Mouse (Mus musculus) embryo, embryonic 11 days (tissue): ENCODE data around the gene Jmy.

Experiments
- DNase-seq: peaks from one replicate; pipeline ENCODE4 v3.0.0-alpha.2; 2015

Gene Jmy

GRCm38 (mm10) chr13:93453275-93453674 lies 46.3 kb downstream of the Jmy start:
- no peak for DNase-seq

GRCm38 (mm10) chr13:93440167-93440566 lies 59.4 kb downstream of the Jmy start:
- no peak for DNase-seq

GRCm38 (mm10) chr13:93429205-93429604 lies 70.4 kb downstream of the Jmy start:
- no peak for DNase-seq

- DNase-seq: no peak
These were observed 71.4 kb downstream of the Jmy start for GRCm38 (mm10) chr13:93427920-93428876.

- DNase-seq: no peak
These were observed 76.4 kb downstream of the Jmy start for GRCm38 (mm10) chr13:93423224-93423623.

DNA sequence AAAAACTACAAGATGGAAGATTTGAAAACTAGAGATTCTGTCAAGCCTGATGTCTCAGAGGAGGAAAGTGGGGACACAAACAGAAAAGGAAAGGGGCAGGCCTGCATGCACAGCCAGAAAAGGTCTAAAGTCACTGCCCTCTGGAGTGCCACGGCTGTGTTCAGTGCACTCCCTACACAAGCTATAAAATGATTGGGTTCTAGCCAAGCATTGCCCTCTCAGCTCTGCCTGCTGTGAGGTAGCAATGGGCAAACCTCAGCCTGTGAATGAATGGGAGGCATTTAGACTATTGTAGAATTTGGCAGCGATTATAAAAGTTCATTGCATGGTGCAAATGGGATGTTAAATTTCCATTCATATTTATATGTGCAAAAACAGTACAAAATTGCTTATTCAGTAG lies 79.8 kb downstream of the Jmy start:
- no peak for DNase-seq

GRCm38 (mm10) chr13:93418292-93418691 lies 81.3 kb downstream of the Jmy start:
- DNase-seq: no peak

DNA sequence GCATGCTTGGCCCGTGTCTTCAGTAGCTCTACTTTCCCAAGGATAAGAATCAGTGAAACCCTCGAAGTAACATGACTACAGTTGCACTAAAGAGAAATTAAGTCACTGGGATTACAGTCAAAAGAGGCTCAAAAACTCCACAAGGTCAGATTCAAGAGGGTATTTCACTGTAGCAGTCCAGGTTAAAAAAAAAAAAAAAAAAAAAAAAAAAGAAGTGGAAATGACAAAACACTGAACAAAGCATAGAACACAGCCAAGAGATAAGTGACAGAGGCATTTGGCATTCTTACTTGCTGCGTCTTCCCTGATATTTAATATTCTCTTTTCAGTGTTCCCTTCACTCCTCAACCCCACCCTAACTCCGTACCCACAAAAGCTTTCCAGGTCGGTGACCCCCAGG lies 84.6 kb downstream of the Jmy start:
- DNase-seq: no peak

- no peak for DNase-seq
These were observed 89.3 kb downstream of the Jmy start for GRCm38 (mm10) chr13:93410343-93410742.

DNA sequence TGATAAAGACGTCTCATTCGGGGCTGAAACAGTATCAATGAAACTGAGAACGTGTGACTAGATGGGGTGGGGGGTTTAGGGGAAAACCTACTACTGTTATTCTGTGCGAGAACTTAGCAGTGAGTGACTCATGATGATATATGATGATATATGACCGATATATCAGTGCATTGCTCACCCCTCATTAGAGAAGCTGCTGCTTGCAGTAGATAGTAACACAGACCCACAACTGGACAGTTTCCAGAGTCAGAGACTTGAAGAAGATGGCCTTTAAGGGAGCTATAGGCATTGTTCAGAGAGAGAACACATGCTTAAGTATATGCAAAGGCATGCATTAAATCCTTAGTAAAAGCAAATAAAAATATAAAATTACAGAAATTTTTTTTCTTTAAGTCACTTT lies 92.8 kb downstream of the Jmy start:
- no peak for DNase-seq

- no peak for DNase-seq
These were observed 97.7 kb downstream of the Jmy start for GRCm38 (mm10) chr13:93401947-93402346.

DNA sequence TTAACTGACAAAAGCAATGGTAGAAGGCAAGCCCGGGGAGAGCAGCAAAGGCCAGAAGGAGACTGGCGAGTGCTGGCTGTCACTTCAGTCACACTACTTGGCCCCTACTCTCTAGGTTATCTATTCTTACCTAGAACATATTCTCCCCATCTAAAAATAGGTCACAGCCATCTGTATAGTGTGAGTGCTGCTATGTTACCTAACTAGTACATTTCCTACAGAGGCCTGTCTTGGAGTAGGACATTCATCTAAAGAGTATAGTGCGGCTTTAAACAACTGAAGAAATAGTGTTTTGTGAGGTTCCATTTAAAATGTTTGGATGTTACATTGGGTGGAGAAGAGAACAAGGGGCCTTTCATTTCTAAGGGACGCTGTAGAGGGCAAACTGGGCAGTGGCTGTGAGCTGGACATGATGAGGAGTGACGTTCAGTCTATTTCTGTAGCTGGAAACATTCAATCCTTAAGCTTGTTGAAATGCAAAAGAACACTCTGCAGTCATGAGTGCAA lies 99.8 kb downstream of the Jmy start:
- DNase-seq: no peak

GRCm38 (mm10) chr13:93389242-93389625 lies 110.4 kb downstream of the Jmy start:
- peak; percentile 34 for DNase-seq

DNA sequence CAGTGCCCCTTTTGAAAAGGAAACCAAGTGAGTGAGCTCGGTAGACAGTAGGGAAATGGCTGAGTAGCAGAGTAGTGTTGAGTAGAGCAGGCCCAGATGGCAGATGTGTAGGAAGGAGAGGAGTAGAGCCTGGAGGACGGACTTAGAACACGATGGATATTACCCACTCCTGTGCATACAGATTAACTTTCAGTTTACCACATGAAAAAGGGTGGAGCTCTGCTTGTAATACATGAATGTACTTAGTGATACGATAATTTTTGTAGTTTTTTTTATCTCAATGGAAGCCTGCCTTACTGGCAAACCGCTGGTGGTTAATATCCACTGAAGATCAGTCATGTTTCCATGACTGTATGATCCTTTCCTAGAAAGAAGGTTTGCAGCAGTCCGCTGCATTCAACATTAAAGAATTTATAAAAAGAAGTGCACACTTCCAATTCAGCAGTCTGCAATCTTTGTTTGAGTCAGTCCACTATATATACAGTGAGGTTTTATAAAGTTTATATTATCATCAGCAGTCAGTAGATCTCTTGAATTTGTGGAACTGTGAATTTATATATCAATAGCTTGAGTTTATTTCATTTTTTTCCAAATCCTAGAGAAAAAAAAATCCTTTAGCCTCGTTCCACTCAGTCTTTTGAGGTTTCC lies 110.9 kb downstream of the Jmy start:
- DNase-seq: peak; percentile 7

DNA sequence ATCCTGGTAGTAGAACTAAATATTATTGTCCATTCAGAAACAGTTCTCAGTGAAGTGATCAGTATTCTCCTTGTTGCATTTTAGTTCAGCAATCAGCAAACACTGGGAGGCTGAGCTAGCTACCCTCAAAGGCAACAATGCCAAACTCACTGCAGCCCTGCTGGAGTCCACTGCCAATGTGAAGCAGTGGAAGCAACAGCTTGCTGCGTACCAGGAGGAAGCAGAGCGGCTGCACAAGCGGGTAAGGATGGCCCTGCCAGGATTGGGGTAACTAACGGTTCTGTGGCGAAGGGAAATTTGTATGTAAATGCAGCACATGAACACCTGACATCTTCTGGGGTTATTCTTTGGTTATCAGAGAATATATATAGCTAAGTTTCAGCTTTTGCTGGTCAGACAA lies 112.2 kb downstream of the Jmy start:
- no peak for DNase-seq

- no peak for DNase-seq
These were observed 114.5 kb downstream of the Jmy start for GRCm38 (mm10) chr13:93385147-93385546.

- no peak for DNase-seq
These were observed 115.1 kb downstream of the Jmy start for GRCm38 (mm10) chr13:93384481-93384880.

- no peak for DNase-seq
These were observed 116.0 kb downstream of the Jmy start for GRCm38 (mm10) chr13:93383620-93384019.

GRCm38 (mm10) chr13:93383092-93383491 lies 116.5 kb downstream of the Jmy start:
- no peak for DNase-seq

GRCm38 (mm10) chr13:93381301-93381700 lies 118.3 kb downstream of the Jmy start:
- DNase-seq: no peak

DNA sequence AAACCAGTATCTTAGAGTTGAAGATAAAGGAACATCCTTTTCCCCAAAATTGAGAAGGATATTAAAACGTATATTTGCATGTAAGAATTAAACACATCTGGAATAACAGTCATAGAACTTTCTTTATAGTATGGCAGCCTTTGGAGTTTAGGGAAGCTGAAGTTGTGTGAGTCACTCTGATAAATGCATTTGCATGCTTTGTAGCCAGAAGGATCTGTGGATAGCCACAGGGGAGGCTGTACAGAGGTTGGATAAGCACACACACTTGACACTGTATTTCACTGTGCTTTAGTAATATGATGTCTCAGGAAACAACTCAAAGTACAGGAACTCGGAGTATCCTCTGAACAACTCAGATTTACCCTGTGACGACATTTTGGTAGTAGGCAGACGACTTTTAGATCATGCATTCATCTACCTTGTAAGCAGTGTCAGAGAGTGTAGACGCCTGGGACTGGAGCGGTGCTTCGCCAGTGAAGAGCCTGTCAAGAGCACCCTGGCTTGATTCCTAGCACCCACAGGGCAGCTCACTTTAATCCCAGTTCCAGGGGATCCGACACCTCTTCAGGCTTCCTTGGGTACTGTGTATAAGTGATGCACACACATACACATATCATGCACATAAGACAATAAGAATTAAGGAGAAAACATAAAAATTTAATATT lies 119.1 kb downstream of the Jmy start:
- no peak for DNase-seq
